Mouse (Mus musculus): Measurements from ENCODE around the gene March5. TPM values are rescaled to one million over a fixed set of nuclear protein-coding genes. Genes with fewer than 3 reads are reported as not detected.

Gene March5
- polyA plus RNA-seq (2021; fragmentation: Nextera tagmentation), result 21.0 and 88.5 TPM in 2 replicates
- long read RNA-seq, experiment 1, transcript March5-201 (6 exons, 1,809 nt), result major isoform, 38 of 42 reads
- long read RNA-seq, experiment 1, partial matches to known transcripts, result 2 of 42 reads
- long read RNA-seq, experiment 1, other reads (novel, unspliced or antisense), result 2 of 42 reads
- long read RNA-seq, experiment 2, transcript March5-201 (6 exons, 1,809 nt), result major isoform, 10 of 22 reads
- long read RNA-seq, experiment 2, partial matches to known transcripts, result 11 of 22 reads
- long read RNA-seq, experiment 2, other reads (novel, unspliced or antisense), result 1 of 22 reads

DNA sequence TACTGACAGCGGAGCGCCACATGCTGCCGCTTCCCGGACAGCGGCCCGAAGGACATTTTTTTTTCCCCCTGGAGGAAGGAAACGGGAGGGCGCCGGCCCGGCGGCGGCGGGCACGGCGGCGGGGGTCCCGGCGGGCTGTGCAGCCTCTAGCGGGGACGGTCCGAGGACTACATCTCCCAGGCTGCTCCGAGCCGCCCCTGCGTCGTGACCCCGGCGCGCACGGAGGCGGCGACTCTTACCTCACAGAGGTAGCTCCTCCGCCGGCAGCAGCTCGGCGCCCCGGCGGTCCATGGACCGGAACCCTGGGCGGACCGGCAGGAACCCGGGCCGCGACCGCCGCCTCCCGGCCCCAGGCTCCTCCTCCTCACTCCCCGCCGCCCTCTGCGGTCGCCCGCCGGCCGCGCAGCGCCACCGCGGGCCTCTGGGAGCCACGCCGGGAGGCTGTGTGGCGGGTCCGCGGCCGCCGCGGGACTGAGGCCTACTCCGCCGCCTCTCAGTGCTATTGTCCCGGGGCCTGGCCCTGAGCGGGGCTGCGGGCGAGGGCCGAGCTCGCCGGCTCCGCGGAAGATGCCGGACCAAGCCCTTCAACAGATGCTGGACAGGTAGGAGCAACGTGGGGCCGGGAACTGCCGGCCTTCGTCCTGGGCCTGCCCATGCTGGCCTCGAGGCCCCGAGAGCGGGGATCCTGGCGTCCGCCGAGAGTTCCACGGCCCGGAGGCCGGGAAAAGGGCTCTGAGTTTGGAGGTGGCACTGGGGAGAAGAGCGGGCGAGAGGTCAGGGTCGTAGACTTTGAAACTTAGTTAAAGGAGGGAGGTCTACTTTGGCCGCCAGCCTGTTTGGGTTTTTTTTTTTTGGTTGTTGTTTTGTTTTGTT lies at the start of gene March5:
TSS of gene March5 (plus strand) at position 241 of the 873 bp plus-strand sequence.

GRCm38 (mm10) chr19:37208176-37208755 lies 923 bp downstream of the March5 start, which contains the start of gene Cpeb3:
Cpeb3 (minus strand) TSS chr19:37208601.

Other genes starting within 250 kb of the March5 start
- gene Cpeb3, start 1.1 kb downstream of the March5 start, polyA plus RNA-seq (2021; fragmentation: Nextera tagmentation), result 6.7 and 16.0 TPM in 2 replicates
- 19.1 and 30.3 TPM in 2 replicates for gene Ide, start 130.3 kb downstream of the March5 start, polyA plus RNA-seq (2021; fragmentation: Nextera tagmentation)
- 0.20 and 0.28 TPM in 2 replicates for gene Kif11, start 168.9 kb downstream of the March5 start, polyA plus RNA-seq (2021; fragmentation: Nextera tagmentation)
- gene Hhex, start 227.3 kb downstream of the March5 start, polyA plus RNA-seq (2021; fragmentation: Nextera tagmentation), result 1.1 and 2.2 TPM in 2 replicates